Mouse (Mus musculus) embryonic facial prominence, embryonic 11.5 days (tissue): ENCODE measurements around the gene Sipa1l1. TPM values are rescaled to one million over a fixed set of nuclear protein-coding genes. Genes with fewer than 3 reads are reported as not detected.

Source experiments
- ATAC-seq: fragments of 200-750 bp; cut with Nextera tagmentation; replicated peaks from 2 replicates; pipeline ENCODE4 v1.8.0; 2017; ENCODE audit warnings: low read depth; ENCODE audit not compliant: insufficient number of reproducible peaks, low FRiP score, low TSS enrichment
- DNase-seq: peaks from one replicate; pipeline ENCODE4 v3.0.0-alpha.2; 2015; ENCODE audit warnings: low spot score
- H3K27ac ChIP-seq: fragments of 300-500 bp; sonication (generic); replicated peaks from 2 replicates; pipeline ENCODE4 v1.5.1; 2014; ENCODE audit warnings: mild to moderate bottlenecking, low read depth, low read length, control low read depth
- H3K27me3 ChIP-seq: fragments of 300-500 bp; sonication (generic); 2 replicates; pipeline ENCODE4 v1.6.1; 2014; ENCODE audit warnings: mild to moderate bottlenecking, low read length, moderate library complexity, mixed read lengths; ENCODE audit not compliant: control insufficient read depth, insufficient read depth
- H3K36me3 ChIP-seq: fragments of 300-500 bp; sonication (generic); replicated peaks from 2 replicates; pipeline ENCODE4 v1.6.1; 2014; ENCODE audit warnings: low read depth, mild to moderate bottlenecking, low read length, moderate library complexity, mixed read lengths; ENCODE audit not compliant: control insufficient read depth, insufficient read depth
- H3K4me1 ChIP-seq: fragments of 300-500 bp; sonication (generic); 2 replicates; pipeline ENCODE4 v1.6.1; 2014; ENCODE audit warnings: low read length, mixed read lengths; ENCODE audit not compliant: control insufficient read depth, insufficient read depth
- H3K4me2 ChIP-seq: fragments of 300-500 bp; sonication (generic); 2 replicates; pipeline ENCODE4 v1.6.1; 2014; ENCODE audit warnings: low read depth, mild to moderate bottlenecking, control low read depth, low read length, moderate library complexity
- H3K4me3 ChIP-seq: fragments of 300-500 bp; sonication (generic); 2 replicates; pipeline ENCODE4 v1.5.1; 2014; ENCODE audit warnings: low read depth, low read length, control low read depth
- H3K9ac ChIP-seq: fragments of 300-500 bp; sonication (generic); replicated peaks from 2 replicates; pipeline ENCODE4 v1.6.1; 2014; ENCODE audit warnings: mild to moderate bottlenecking, control low read depth, low read length
- H3K9me3 ChIP-seq: fragments of 300-500 bp; sonication (generic); replicated peaks from 2 replicates; pipeline ENCODE4 v1.6.1; 2016; ENCODE audit warnings: mild to moderate bottlenecking, low read length, inconsistent platforms, mixed read lengths; ENCODE audit not compliant: control insufficient read depth
- WGBS: fragments of 180-500 bp; shearing (Covaris S2); extraction: QIAGEN DNeasy Blood & Tissue Kit; methylation state at CpG from one replicate; pipeline ENCODE4 v1.1.7; 2014; 5-methylcytosine and 5-hydroxymethylcytosine counted together
- polyA plus RNA-seq: library from polyadenylated mRNA; unstranded; fragments of >200 nt; fragmentation: Nextera tagmentation; extraction: Ambion mirVana; gene quantifications from 2 replicates; pipeline ENCODE4 v1.2.1, GENCODE M21; 2014

The Sipa1l1 gene
- polyA plus RNA-seq, 1 experiment from 2014 or later = 26.8 TPM

- DNase-seq = no peak
- H3K27ac ChIP-seq = no peak overlapping the region
- H3K4me1 ChIP-seq = no peaks in the 10 kb centered on the region
- no peak overlapping the region for H3K4me2 ChIP-seq
- H3K27me3 ChIP-seq = no peaks in the 10 kb centered on the region
- no peak overlapping the region for H3K4me3 ChIP-seq
- H3K9me3 ChIP-seq = no peaks in the 10 kb centered on the region
- 78% methylated on average over 5 of the region's 5 CpGs for WGBS
- H3K9ac ChIP-seq = no peak overlapping the region
- H3K36me3 ChIP-seq = no peaks in the 10 kb centered on the region
- no peak for ATAC-seq
Observed at GRCm38 (mm10) chr12:82220367-82221089, 51.4 kb downstream of the Sipa1l1 start.

GRCm38 (mm10) chr12:82223126-82223815, 54.2 kb downstream of the Sipa1l1 start:
- H3K4me1 ChIP-seq = 0 out of 2 replicates have a peak, but pooled peaks cover 3% of the 10 kb centered on the region
- DNase-seq (no peak), ATAC-seq (no peak)
- no peak overlapping the region for H3K4me3 ChIP-seq
- no peaks in the 10 kb centered on the region for H3K36me3 ChIP-seq
- H3K9ac ChIP-seq = no peak overlapping the region
- no peak overlapping the region for H3K27ac ChIP-seq
- no peaks in the 10 kb centered on the region for H3K27me3 ChIP-seq
- WGBS = 81% methylated on average over 9 of the region's 9 CpGs
- no peak overlapping the region for H3K4me2 ChIP-seq
- H3K9me3 ChIP-seq = no peaks in the 10 kb centered on the region

GRCm38 (mm10) chr12:82224848-82225247, 55.7 kb downstream of the Sipa1l1 start:
- H3K36me3 ChIP-seq = no peaks in the 10 kb centered on the region
- whole genome bisulfite sequencing = 90% methylated on average over 7 of the region's 7 CpGs
- no peak overlapping the region for H3K4me3 ChIP-seq

GRCm38 (mm10) chr12:82225278-82225677, 56.2 kb downstream of the Sipa1l1 start:
- H3K36me3 ChIP-seq = no peaks in the 10 kb centered on the region
- H3K9ac ChIP-seq = no peak overlapping the region
- no peak overlapping the region for H3K4me2 ChIP-seq
- ATAC-seq = no peak
- 0 out of 2 replicates have a peak, but pooled peaks cover 3% of the 10 kb centered on the region for H3K4me1 ChIP-seq
- DNase-seq = no peak
- H3K4me3 ChIP-seq = no peak overlapping the region
- no peaks in the 10 kb centered on the region for H3K9me3 ChIP-seq
- H3K27me3 ChIP-seq = no peaks in the 10 kb centered on the region
- 98% methylated on average over 2 of the region's 2 CpGs for WGBS
- H3K27ac ChIP-seq = no peak overlapping the region

More at GRCm38 (mm10) chr12:82224848-82225247, 55.7 kb downstream of the Sipa1l1 start:
- H3K27me3 ChIP-seq = no peaks in the 10 kb centered on the region
- no peak overlapping the region for H3K4me2 ChIP-seq
- H3K9me3 ChIP-seq = no peaks in the 10 kb centered on the region
- no peak for ATAC-seq
- no peak for DNase-seq
- H3K27ac ChIP-seq = no peak overlapping the region
- 0 out of 2 replicates have a peak, but pooled peaks cover 3% of the 10 kb centered on the region for H3K4me1 ChIP-seq
- no peak overlapping the region for H3K9ac ChIP-seq

GRCm38 (mm10) chr12:82225751-82226228, 56.7 kb downstream of the Sipa1l1 start:
- 41% methylated on average over 4 of the region's 4 CpGs for WGBS

GRCm38 (mm10) chr12:82226311-82227066, 57.4 kb downstream of the Sipa1l1 start:
- Histone ChIP-seq H3K36me3 (no peaks in the 10 kb centered on the region), H3K9ac (no peak overlapping the region), H3K27me3 (no peaks in the 10 kb centered on the region), H3K27ac (no peak overlapping the region), H3K9me3 (no peaks in the 10 kb centered on the region), H3K4me2 (no peak overlapping the region), H3K4me1 (0 out of 2 replicates have a peak, but pooled peaks cover 3% of the 10 kb centered on the region), H3K4me3 (no peak overlapping the region)
- ATAC-seq (no peak), DNase-seq (peak; percentile 48)
- WGBS = 31% methylated on average over 6 of the region's 6 CpGs

More at GRCm38 (mm10) chr12:82225751-82226228, 56.7 kb downstream of the Sipa1l1 start:
- Histone ChIP-seq H3K27me3 (no peaks in the 10 kb centered on the region), H3K4me3 (no peak overlapping the region), H3K4me1 (0 out of 2 replicates have a peak, but pooled peaks cover 3% of the 10 kb centered on the region), H3K36me3 (no peaks in the 10 kb centered on the region), H3K27ac (no peak overlapping the region), H3K9ac (no peak overlapping the region), H3K9me3 (no peaks in the 10 kb centered on the region), H3K4me2 (no peak overlapping the region)
- ATAC-seq (no peak), DNase-seq (no peak)

- H3K36me3 ChIP-seq = no peaks in the 10 kb centered on the region; the same call in 1 of the 2 replicates
- H3K4me1 ChIP-seq = 0 out of 2 replicates have a peak, but pooled peaks cover 3% of the 10 kb centered on the region
- H3K4me3 ChIP-seq = no peak overlapping the region
- H3K27me3 ChIP-seq = no peaks in the 10 kb centered on the region
- H3K4me2 ChIP-seq = no peak overlapping the region
- 69% methylated on average over 4 of the region's 4 CpGs for WGBS
- no peak overlapping the region for H3K27ac ChIP-seq
- no peaks in the 10 kb centered on the region for H3K9me3 ChIP-seq
- DNase-seq = no peak
- H3K9ac ChIP-seq = no peak overlapping the region
- no peak for ATAC-seq
Observed at GRCm38 (mm10) chr12:82230127-82230526, 61.0 kb downstream of the Sipa1l1 start.
